Mouse (Mus musculus) embryonic facial prominence, embryonic 12.5 days (tissue): ENCODE data around the gene Marc2. TPM values are rescaled to one million over a fixed set of nuclear protein-coding genes. Genes with fewer than 3 reads are reported as not detected.

Experiments
- ATAC-seq: fragments of 200-750 bp; cut with Nextera tagmentation; 2 replicates; pipeline ENCODE4 v1.8.0; 2017; ENCODE audit not compliant: insufficient number of reproducible peaks, insufficient read depth, low FRiP score, low TSS enrichment
- H3K27ac ChIP-seq: fragments of 300-500 bp; sonication (generic); 2 replicates; pipeline ENCODE4 v1.5.1; 2016; ENCODE audit warnings: mild to moderate bottlenecking
- H3K27me3 ChIP-seq: fragments of 300-500 bp; sonication (generic); 2 replicates; pipeline ENCODE4 v1.6.1; 2016; ENCODE audit warnings: mild to moderate bottlenecking, moderate library complexity
- H3K36me3 ChIP-seq: fragments of 300-500 bp; sonication (generic); 2 replicates; pipeline ENCODE4 v1.6.1; 2016; ENCODE audit warnings: mild to moderate bottlenecking
- H3K4me1 ChIP-seq: fragments of 300-500 bp; sonication (generic); 2 replicates; pipeline ENCODE4 v1.6.1; 2016
- H3K4me2 ChIP-seq: fragments of 300-500 bp; sonication (generic); replicated peaks from 2 replicates; pipeline ENCODE4 v1.6.1; 2016; ENCODE audit warnings: mild to moderate bottlenecking, moderate library complexity
- H3K4me3 ChIP-seq: fragments of 300-500 bp; sonication (generic); 2 replicates; pipeline ENCODE4 v1.5.1; 2016; ENCODE audit warnings: mild to moderate bottlenecking
- H3K9ac ChIP-seq: fragments of 300-500 bp; sonication (generic); 2 replicates; pipeline ENCODE4 v1.6.1; 2016; ENCODE audit warnings: mild to moderate bottlenecking, moderate library complexity
- H3K9me3 ChIP-seq: fragments of 300-500 bp; sonication (generic); 2 replicates; pipeline ENCODE4 v1.6.1; 2016; ENCODE audit warnings: mild to moderate bottlenecking, moderate library complexity
- WGBS: fragments of 180-500 bp; shearing (Covaris S2); methylation state at CpG from one replicate; pipeline ENCODE4 v1.1.7; 2016; 5-methylcytosine and 5-hydroxymethylcytosine counted together
- polyA plus RNA-seq: library from polyadenylated mRNA; unstranded; fragments of >200 nt; fragmentation: Nextera tagmentation; extraction: Ambion mirVana; gene quantifications from 2 replicates; pipeline ENCODE4 v1.2.1, GENCODE M21; 2016

Gene Marc2
- polyA plus RNA-seq, 1 experiment from 2014 or later = 144 TPM

DNA sequence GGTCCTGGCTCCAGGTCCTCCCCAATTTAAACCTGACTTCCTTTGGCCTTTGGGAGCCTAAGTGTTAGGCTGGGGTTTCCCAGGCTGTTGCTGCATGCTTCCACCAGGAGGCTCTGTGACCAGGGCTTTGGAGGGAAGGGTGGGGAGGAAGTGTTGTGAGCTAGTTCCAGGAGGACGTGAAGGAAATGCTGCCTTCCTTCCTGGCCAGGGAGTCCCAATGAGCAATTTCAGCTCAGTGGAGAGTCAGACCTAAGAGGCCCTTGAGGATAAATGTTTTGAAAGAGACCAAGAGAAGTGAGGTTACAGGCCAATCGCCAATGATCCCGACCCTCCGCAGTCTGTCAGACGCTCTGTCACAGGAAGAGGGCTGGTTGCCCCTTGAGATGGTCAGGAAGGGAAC is 7.1 kb upstream of the Marc2 start:
- H3K36me3 ChIP-seq = no peaks in the 10 kb centered on the region
- ATAC-seq = 0 out of 2 replicates have a peak, but pooled peaks have one; percentile 38
- no peak overlapping the region for H3K9ac ChIP-seq
- H3K27me3 ChIP-seq = peaks cover 13% of the 10 kb centered on the region; the same call in 1 of the 2 replicates
- H3K27ac ChIP-seq = no peak overlapping the region
- peak overlapping the region; percentile 21 for H3K4me2 ChIP-seq
- 21% methylated on average over 5 of the region's 5 CpGs for WGBS
- no peak overlapping the region; the same call in 1 of the 2 replicates for H3K4me3 ChIP-seq
- peaks cover 6% of the 10 kb centered on the region; the same call in 1 of the 2 replicates for H3K4me1 ChIP-seq
- no peaks in the 10 kb centered on the region for H3K9me3 ChIP-seq

DNA sequence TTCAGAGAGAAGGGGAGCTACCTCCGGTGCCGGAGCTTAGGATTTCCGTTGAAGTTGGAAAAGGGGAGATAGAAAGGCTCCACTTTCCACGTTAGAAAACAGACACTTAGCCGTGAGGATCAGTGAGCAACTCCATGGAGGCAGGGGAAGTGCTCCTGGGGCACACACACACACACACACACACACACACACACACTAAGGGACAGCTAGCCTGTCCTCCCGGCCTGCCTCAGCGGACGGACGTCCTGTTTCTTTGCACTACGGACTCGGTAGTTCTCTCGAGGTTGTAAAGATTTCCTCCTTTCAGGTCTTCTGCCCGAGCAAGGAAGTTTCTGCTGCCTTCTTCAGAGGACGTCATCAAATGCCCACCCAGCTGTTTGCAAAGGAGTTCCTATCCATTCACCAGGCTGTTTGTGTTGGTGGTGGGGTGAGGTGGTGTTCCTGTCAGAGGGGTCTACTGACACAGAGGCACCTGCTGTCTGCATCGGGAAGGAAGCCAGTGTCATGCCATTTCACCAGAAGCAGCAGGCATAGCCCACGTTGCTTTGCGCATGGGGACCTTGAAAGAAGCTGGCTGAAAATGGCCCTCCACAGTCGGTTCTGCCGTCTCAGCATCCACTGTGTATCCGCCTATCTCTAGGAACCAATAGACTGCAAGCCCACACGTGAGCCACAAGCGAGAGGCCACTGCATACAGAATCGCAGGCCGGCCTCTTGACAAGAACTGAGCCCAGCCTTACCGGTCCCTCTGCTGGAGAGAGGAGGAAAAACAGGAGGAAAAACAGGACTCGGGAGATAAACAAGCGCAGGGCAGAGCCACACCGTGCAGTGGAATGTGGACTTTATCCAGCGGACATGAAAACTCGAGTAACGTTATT is 5.7 kb upstream of the Marc2 start:
- Histone ChIP-seq H3K9me3 (no peaks in the 10 kb centered on the region), H3K36me3 (no peaks in the 10 kb centered on the region), H3K4me2 (peak overlapping the region; percentile 38), H3K9ac (no peak overlapping the region), H3K27ac (0 out of 2 replicates have a peak overlapping the region, but pooled peaks have one; percentile 7), H3K4me1 (peaks cover 6% of the 10 kb centered on the region; the same call in 1 of the 2 replicates), H3K27me3 (peaks cover 15% of the 10 kb centered on the region; the same call in 1 of the 2 replicates), H3K4me3 (0 out of 2 replicates have a peak overlapping the region, but pooled peaks have one; percentile 7)
- ATAC-seq = peak; percentile 64; the same call in 1 of the 2 replicates
- 18% methylated on average over 31 of the region's 31 CpGs for WGBS

DNA sequence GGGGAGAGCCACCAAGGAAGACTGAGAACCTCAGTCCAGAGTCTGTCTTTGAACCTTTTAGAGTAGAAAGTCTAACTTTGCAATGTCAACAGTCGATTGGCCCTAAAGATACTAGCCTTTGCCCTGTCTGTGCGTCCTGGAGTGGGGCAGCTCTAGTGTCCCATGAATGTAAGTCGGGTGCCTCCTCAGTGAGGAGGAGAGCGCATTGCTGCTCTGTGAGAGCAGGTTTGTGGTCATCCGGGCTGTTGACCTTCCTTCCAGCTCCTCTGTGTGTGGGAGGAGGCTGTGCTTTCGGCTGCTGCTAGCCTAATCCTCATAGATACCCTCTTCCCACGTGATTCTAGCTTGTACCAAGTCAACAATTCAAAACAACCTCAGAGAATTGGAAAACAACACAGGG is 4.9 kb upstream of the Marc2 start:
- 47% methylated on average over 7 of the region's 7 CpGs for WGBS
- Histone ChIP-seq H3K36me3 (no peaks in the 10 kb centered on the region), H3K27me3 (peaks cover 22% of the 10 kb centered on the region; the same call in 1 of the 2 replicates), H3K4me2 (no peak overlapping the region), H3K4me3 (no peak overlapping the region), H3K9me3 (no peaks in the 10 kb centered on the region), H3K27ac (no peak overlapping the region), H3K9ac (no peak overlapping the region), H3K4me1 (peaks cover 10% of the 10 kb centered on the region; the same call in 1 of the 2 replicates)
- no peak for ATAC-seq

DNA sequence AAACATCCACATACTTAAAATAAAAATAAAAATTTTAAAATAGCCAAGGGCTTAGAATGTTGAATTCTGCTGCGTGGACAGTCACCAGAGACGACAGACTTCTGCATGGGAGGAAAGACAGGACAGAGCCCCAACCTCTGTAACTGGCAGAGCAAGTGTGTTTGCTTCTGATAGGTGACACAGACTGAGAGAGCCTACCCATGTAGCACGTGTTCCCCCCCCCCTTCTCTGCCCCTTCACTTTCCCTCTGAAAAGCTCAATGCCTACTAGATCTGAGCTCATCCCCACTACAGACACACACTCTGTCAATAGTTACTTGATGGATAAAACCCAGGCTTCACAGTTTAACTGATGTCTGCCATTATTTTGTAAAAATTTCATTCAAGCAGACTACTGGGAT is 722 bp upstream of the Marc2 start:
- no peak overlapping the region for H3K4me2 ChIP-seq
- no peaks in the 10 kb centered on the region for H3K36me3 ChIP-seq
- no peak for ATAC-seq
- no peak overlapping the region for H3K27ac ChIP-seq
- no peaks in the 10 kb centered on the region for H3K9me3 ChIP-seq
- no peak overlapping the region for H3K4me3 ChIP-seq
- peaks cover 20% of the 10 kb centered on the region; the same call in 1 of the 2 replicates for H3K27me3 ChIP-seq
- no peak overlapping the region for H3K9ac ChIP-seq
- 61% methylated on average over 3 of the region's 3 CpGs for WGBS
- H3K4me1 ChIP-seq = peaks cover 18% of the 10 kb centered on the region

DNA sequence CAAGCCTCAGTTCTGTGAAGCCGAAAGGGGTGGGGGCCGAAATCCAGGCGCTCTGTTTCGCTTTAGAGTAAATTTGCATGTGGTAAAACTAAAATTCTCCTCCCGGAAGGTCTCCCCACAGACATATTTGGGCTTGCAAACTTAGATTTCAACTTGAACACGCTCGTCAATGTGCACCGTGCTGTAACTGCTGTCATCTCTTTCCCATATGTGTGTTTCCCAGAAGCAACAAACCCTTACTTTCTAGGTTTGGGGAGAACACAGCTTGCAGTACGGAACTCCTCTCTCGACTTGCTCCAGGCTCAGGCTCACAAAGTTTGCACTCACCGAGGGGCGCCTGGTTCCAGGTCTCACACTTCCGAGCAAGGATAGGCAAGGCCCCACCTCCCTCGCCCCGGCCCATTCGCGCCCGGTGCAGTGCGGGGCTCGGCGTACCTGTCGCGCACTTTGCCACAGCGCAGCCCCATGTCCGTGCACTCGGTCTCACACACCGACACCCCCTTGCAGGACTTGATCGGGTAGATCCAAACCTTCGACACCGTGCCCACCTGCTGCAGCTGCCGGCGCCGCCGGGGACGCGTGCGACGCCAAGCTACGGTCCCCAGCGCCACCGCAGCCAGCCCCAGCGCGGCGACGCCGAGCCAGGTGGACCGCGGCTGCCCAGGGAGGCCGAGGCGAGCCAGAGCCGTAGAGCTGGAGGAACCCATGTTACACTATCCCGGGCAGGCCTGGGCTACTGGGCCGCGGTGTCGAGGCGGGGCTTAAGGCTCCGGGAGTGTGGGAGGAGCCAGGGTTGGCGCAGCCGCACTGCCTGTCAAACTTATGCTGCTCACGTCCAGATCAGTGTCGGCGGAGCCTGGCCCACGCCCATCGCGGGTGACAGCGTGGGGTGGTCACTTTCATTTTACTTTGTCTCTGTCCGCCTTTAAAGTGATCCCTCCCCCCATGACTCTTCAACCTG is 860 bp downstream of the Marc2 start:
- H3K27me3 ChIP-seq = peaks cover 16% of the 10 kb centered on the region; the same call in 1 of the 2 replicates
- under 1% methylated on average over 67 of the region's 67 CpGs for WGBS
- peak overlapping the region; percentile 75 for H3K27ac ChIP-seq
- H3K9me3 ChIP-seq = no peaks in the 10 kb centered on the region
- ATAC-seq = peak; percentile 95
- H3K36me3 ChIP-seq = 0 out of 2 replicates have a peak, but pooled peaks cover 6% of the 10 kb centered on the region
- H3K4me2 ChIP-seq = peak overlapping the region; percentile 79
- peak overlapping the region; percentile 86 for H3K4me3 ChIP-seq
- H3K4me1 ChIP-seq = peaks cover 14% of the 10 kb centered on the region
- peak overlapping the region; percentile 83 for H3K9ac ChIP-seq

DNA sequence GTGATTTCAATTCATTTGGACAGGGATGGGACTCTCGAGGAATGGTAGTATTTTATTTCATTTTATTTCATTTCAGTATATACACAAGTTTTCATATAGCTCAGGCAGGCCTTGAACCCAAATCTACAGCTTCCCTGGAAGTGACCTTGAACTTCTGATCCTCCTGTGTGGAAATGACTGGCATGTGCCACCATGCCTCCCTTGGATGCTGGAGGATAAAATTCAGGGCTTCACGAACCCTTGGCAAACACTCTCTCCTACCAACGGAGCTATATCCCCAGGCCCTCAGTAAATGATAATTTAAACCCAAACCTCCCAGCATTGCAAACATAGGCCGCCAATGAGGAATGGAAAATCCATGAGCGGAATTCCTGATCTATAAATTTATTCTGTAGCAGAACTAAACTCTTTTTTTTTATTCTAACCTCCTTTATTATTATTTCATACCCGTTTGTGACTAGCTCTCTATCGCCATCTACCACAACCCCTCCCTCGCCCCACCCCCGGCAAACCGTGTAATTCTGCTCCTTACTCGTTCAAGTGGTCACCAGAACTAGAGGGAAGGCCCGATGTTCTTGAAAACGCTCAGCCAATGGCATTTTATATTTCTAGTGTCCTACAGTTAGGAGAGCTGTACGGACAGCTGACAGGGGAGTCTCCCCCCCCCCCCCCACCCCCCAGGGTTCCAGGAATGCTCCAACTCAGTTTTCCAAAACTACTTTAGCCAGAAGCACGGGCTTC is 1.8 kb downstream of the Marc2 start:
- H3K9me3 ChIP-seq = no peaks in the 10 kb centered on the region
- no peak for ATAC-seq
- H3K36me3 ChIP-seq = peaks cover 12% of the 10 kb centered on the region; the same call in 1 of the 2 replicates
- peak overlapping the region; percentile 86 for H3K4me3 ChIP-seq
- H3K27me3 ChIP-seq = peaks cover 16% of the 10 kb centered on the region; the same call in 1 of the 2 replicates
- 19% methylated on average over 15 of the region's 15 CpGs for WGBS
- peak overlapping the region; percentile 75; the same call in 1 of the 2 replicates for H3K27ac ChIP-seq
- peak overlapping the region; percentile 79 for H3K4me2 ChIP-seq
- H3K4me1 ChIP-seq = peaks cover 14% of the 10 kb centered on the region
- H3K9ac ChIP-seq = peak overlapping the region; percentile 83; the same call in 1 of the 2 replicates

DNA sequence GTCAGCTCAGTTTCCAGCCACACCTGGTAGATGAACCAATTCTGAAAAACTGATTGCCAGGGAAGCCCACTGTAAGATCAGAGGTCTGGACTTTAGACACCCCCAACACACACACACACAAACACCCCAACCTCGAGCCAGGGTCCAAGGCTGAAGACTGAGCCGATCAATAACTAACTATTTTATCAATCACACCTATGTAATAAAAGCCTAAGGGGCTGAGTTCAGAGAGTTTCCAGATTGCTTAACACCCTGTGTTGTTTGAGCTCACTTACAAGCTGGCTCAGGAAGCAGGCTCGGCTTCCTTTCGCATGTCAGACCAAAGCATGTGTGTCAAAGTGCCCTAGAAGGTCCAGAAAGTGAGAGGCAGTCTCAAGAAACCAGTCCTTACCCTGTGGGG is 8.6 kb downstream of the Marc2 start:
- no peaks in the 10 kb centered on the region for H3K4me1 ChIP-seq
- no peak for ATAC-seq
- H3K9ac ChIP-seq = no peak overlapping the region
- no peaks in the 10 kb centered on the region for H3K9me3 ChIP-seq
- peaks cover 25% of the 10 kb centered on the region for H3K36me3 ChIP-seq
- no peaks in the 10 kb centered on the region for H3K27me3 ChIP-seq
- no peak overlapping the region for H3K4me2 ChIP-seq
- WGBS = 86% methylated on average over 4 of the region's 4 CpGs
- H3K27ac ChIP-seq = no peak overlapping the region
- H3K4me3 ChIP-seq = no peak overlapping the region

DNA sequence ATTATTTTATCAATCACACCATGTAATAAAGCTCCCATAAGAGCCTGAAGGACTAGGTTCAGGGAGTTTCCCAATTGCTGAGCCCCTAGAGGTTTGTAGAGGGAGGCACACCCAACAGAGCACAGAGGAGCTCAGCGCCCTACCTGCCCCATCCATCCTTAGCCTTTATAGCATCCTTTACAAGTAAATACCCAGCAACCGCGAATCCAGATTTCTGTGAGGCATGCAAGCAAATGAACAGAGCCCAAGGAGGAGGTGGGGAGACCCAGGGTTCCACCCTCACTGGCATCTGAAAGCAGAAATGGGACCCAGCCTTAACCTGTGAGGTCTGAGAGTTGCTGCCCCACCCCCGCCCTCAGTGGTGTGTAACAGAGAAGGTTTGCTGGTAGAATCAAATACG is 9.9 kb downstream of the Marc2 start:
- 77% methylated on average over 5 of the region's 5 CpGs for WGBS
- Histone ChIP-seq H3K4me2 (no peak overlapping the region), H3K9ac (no peak overlapping the region), H3K27ac (no peak overlapping the region), H3K9me3 (no peaks in the 10 kb centered on the region), H3K27me3 (no peaks in the 10 kb centered on the region), H3K4me3 (no peak overlapping the region), H3K4me1 (no peaks in the 10 kb centered on the region), H3K36me3 (peaks cover 37% of the 10 kb centered on the region)
- no peak for ATAC-seq

DNA sequence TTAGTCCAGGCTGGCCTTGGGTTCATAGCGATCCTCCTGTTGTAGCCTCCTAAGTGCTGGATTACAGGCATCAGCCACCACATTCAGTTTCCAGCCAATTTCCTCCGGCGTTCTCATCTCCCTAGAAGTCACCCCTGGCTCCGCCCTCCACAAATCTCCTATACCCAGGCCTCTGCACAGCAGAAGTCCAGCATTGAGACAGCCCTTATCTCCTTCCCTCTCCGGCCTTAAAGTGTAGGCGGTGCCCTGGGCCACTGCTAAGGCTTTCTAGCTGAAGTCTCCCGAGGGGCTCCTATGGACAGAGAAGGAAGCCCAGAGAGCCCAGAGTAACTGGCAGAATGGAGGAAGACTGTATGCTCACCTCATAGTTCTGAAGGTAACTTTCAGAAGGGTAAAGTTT is 12.8 kb downstream of the Marc2 start:
- H3K9ac ChIP-seq = no peak overlapping the region
- no peaks in the 10 kb centered on the region for H3K27me3 ChIP-seq
- no peak overlapping the region for H3K4me2 ChIP-seq
- no peaks in the 10 kb centered on the region for H3K4me1 ChIP-seq
- H3K36me3 ChIP-seq = peaks cover 40% of the 10 kb centered on the region
- 92% methylated on average over 7 of the region's 7 CpGs for WGBS
- H3K9me3 ChIP-seq = no peaks in the 10 kb centered on the region
- ATAC-seq = no peak
- no peak overlapping the region for H3K27ac ChIP-seq
- H3K4me3 ChIP-seq = no peak overlapping the region

DNA sequence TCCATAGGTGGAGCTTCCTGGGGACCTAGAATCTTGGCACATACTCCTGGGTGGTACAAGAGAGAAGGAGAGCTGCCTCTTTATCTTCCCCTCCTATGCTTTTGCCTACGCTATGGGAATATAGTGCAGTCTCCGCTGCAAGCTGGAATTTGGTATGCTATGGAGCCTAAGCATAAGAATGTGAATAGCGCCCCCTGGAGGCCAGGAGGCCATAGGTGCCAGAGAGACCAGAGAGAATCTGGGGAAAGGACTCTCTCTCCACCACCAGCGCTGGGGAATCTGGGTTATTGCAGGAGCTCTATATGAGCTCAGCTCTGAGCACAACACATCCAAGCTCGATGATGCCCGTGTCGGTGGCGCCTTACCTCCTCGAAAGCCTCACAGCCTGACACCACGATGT is 14.0 kb downstream of the Marc2 start:
- Histone ChIP-seq H3K4me3 (no peak overlapping the region), H3K36me3 (peaks cover 38% of the 10 kb centered on the region), H3K9me3 (no peaks in the 10 kb centered on the region), H3K4me1 (peaks cover 1% of the 10 kb centered on the region; the same call in 1 of the 2 replicates), H3K4me2 (no peak overlapping the region), H3K27ac (no peak overlapping the region), H3K27me3 (no peaks in the 10 kb centered on the region), H3K9ac (no peak overlapping the region)
- WGBS = 80% methylated on average over 10 of the region's 10 CpGs
- ATAC-seq = no peak

DNA sequence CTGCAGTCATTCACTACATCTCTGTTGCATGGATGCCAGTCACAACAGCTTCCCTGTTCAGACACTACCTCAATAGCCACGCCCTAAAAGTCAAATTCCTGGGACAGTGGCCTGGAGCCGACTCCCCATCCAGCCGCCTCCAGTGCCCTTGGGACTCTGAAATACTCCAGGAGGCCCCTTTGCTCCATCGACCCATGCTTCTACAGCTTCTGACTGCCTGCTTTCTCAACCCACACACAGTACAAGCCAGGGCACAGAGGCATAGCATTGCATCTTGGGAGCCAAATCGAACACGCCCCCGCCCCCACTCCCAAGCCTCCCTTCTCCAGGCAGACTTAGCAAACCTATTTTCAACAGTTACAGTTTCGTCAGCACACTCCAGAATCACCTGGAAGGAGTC is 16.4 kb downstream of the Marc2 start:
- no peak overlapping the region for H3K4me2 ChIP-seq
- no peak overlapping the region for H3K27ac ChIP-seq
- peaks cover 38% of the 10 kb centered on the region for H3K36me3 ChIP-seq
- H3K9me3 ChIP-seq = no peaks in the 10 kb centered on the region
- H3K27me3 ChIP-seq = no peaks in the 10 kb centered on the region
- H3K4me3 ChIP-seq = no peak overlapping the region
- no peak overlapping the region for H3K9ac ChIP-seq
- H3K4me1 ChIP-seq = peaks cover 3% of the 10 kb centered on the region; the same call in 1 of the 2 replicates
- no peak for ATAC-seq
- 81% methylated on average over 8 of the region's 8 CpGs for WGBS
